Mouse (Mus musculus): Measurements from ENCODE around the gene Rtel1.

The Rtel1 gene

DNA sequence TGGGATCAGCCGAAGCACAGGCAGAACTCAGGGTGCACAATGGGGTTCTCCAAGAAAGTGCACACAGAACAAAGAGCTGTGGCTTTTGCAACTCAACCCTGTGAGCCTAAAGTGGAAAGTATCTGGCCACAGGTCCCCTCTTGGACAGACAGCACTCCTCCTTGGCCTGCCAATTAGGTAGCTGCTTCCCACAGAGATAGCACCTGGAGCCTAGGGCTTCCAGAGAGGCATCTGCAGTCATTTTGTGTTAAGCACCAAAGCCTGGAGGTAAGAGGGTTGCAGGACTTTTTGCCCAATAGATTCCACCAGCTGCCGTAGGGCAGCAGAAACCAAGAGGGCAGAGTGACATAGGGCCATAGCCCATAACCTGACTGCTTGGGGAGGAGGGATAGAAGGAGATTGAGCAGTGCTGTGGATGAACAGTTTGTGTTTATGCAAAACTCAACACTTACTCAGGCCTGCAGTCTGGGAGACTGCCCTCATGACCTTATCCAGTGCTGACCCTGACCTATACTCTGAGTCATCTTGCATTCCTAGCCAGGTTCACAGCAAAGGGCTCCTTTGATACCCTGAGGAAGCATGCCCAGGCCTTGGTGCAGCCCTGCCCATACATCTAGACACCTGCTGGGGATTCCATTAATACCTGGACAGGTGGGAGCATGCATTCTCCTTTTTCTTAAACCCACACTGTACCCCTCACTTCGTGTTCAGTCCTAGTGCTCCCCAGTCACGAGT, 70.8 kb downstream of the Rtel1 start:
- no peak for DNase-seq (ENCODE audit: low spot score in 2 of 2)

DNA sequence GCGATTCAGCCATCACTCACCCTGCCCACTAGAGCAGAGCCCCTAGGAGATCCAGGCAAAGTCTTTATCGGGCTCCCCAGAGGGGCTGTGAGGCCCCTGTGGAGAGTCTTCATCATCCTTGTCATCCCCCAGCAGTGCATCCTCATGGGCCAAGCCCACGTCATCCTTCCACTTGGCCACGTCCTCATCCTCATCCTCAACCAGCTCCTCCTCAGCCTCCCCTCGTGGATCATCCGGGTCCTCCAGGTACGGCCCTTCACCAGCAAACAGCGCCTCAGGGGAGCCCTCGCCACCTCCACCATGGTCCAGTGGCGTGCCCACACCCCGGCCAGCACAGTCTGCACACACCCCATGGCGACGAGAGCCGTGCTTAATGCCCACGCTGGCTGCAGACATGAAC, 71.5 kb downstream of the Rtel1 start:
- no peak for DNase-seq (ENCODE audit: low spot score in 2 of 2)

DNA sequence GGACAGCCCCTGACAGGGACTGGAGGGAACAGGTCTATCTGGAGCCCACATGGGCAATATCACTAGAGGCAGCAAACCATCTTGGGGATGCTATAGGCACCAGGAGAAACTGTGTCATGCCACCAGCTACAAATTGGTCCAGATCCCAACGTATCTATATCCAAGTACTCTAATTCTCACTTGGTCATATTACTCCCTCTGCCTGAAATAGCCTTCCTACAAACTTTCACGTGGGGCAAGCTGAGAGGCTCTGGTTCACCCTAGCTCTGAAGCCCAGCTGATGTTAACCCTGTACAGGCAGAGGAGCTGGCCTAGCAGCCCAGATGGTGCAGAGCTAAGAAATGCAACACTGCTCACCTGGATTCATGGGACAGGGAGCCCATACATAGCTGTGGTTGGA, 72.0 kb downstream of the Rtel1 start:
- DNase-seq (ENCODE audit: low spot score in 2 of 2) = no peak

DNA sequence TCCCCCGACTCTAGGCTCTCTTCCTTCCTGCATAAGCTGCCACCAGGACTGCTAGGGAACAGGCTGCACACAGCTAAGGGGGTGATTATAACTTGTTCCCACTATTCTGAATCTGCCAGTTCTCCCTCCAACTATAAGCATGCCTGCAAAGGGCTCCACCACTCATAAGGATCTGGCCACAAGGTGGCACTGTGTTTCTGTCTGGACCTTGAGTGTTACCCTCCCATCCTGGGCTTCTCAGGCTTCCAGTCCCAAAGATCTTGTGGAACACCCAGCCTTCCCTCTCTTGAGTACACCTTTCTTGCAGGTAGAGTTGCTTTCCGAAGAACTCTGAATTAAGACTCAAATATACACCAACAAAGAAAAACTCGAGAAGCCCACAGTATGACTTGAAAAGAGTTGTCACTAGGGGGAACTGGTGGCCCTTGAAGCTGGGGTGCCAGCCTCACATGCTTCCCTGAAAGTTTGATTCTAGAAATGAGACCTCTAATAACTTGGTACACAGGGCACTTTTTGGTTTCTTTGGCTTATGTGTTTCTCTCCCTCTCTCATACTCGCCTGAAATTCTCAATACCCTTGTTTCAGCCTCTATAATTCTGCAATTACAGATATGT, 73.2 kb downstream of the Rtel1 start:
- peak; percentile 67 to 87 for DNase-seq (ENCODE audit: low spot score in 2 of 2)

DNA sequence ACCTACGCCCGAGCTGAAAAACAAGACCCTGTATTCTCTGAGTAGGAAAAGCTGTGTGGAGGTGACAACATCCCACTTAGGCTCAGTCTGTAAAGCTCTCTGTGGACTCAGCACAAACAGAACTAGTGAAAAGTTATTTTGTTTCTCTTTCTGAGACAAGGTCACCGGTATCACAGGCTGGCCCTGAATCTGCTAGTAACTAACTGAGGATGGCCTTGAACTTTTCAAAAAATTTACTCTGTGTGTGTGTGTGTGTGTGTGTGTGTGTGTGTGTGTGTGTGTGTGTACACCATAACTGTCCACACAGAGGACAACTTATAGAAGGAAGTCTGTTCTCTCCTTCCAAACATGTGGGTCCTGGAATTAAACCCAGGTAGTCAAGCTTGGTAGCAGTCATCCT, 74.5 kb downstream of the Rtel1 start:
- DNase-seq (ENCODE audit: low spot score in 2 of 2) = no peak

DNA sequence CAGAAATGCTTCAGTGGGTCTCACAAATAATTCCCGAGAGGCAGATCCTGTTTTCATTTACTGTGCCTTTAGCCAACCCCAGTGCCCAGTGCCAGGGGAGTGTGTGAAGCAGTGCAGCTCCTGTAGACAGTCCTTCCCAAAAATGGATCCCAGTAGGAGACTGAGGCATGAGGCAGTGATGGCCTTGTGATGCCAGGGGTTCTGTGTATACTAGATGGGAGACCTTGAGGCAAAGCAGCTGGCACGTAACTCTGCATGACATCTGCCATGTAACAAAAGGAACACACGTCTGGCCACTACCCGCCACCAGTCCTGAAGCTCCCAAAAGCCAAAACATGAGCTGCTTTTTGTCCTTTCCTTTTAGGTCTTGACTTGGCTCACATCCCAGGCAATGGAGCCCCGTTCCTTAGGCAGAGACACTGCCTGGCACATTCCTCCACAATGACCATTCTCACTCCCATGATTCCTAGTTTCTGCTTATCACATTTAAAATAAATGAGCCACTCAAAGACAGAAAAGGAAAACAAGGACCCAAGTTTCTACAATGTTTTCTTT, 77.7 kb downstream of the Rtel1 start:
- DNase-seq (ENCODE audit: low spot score in 2 of 2) = no peak

DNA sequence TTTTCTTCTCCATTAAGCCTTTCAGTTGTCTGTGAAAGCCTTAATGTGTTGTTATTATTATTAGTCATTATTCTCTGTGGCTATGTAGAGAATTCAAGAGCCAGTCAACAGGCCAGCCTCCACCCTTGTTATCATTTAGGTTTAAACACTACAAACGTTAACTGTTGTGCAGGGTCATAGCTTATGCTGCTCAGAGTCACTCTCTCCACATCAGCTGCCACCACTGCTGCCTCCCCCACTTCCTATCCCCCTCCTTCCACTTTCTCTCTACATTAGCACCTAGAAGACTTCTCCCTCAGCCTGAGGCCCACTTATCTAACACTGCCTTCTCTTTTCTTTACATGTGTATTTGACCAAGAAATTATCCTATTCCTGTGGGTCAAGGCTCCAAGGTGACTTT, 82.0 kb downstream of the Rtel1 start:
- DNase-seq (ENCODE audit: low spot score in 2 of 2) = no peak

DNA sequence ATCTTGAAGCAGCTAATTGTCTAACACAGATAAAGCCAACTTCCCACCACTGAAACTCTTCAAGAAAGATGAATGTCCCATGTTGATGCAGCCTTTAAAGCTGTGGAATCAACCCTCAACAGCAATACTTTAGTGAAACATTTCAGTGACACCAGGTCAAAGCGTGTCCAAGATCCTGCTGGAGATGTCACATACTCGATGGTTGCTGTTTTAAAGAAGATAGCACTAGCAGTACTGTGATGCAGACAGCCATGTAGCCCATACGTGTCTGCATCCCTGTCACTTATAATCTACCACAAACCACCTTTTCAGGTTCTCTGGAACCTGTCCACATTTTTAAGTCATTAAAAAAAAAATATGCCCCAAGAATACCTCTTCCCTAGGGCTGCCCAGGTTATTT, 84.2 kb downstream of the Rtel1 start:
- DNase-seq (ENCODE audit: low spot score in 2 of 2) = no peak

Data from frontal cortex, postnatal 14 days (tissue).